Mouse (Mus musculus) kidney, adult 2 months (tissue): ENCODE measurements around the gene Tmem86a.

Experiments used
- CTCF ChIP-seq: fragments of 200-500 bp; conservative IDR thresholded peaks from 2 replicates; pipeline ENCODE4 v1.5.1; 2011; ENCODE audit warnings: low read depth, mild to moderate bottlenecking, control low read depth, low read length, moderate library complexity, mixed read lengths; ENCODE audit not compliant: insufficient read depth, insufficient read length
- POLR2A ChIP-seq: fragments of 200-500 bp; IDR thresholded peaks from one replicate; pipeline ENCODE4 v1.6.1; 2011; ENCODE audit warnings: low read depth, low read length, control low read depth

DNA sequence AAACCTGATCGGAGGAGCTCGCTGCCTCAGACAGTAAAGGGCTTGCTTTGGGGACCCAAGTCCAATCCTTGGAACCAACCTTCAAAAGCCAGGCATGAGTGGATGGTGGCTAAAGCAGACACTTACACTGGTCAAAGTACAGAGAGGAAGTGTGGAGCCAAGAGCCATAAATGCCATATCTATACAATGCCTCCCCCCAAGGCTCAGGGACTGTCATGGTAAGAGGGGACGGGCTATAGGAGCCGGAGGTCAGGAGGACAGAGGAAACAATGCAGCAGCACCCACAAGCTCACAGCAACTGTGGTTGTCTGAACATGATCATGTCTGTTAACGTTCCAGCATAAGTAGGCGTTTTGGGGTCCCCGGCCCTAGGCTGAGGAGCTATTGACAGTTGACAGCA lies 25.9 kb upstream of the Tmem86a start:
- TF ChIP-seq CTCF (no peak), POLR2A (no peak)
